Mouse (Mus musculus) embryonic facial prominence, embryonic 11.5 days (tissue): ENCODE results near the gene Sumo3. TPM values are rescaled to one million over a fixed set of nuclear protein-coding genes. Genes with fewer than 3 reads are reported as not detected.

Source experiments
- ATAC-seq: fragments of 200-750 bp; cut with Nextera tagmentation; replicated peaks from 2 replicates; pipeline ENCODE4 v1.8.0; 2017; ENCODE audit warnings: low read depth; ENCODE audit not compliant: insufficient number of reproducible peaks, low FRiP score, low TSS enrichment
- DNase-seq: peaks from one replicate; pipeline ENCODE4 v3.0.0-alpha.2; 2015; ENCODE audit warnings: low spot score
- H3K27ac ChIP-seq: fragments of 300-500 bp; sonication (generic); replicated peaks from 2 replicates; pipeline ENCODE4 v1.5.1; 2014; ENCODE audit warnings: mild to moderate bottlenecking, low read depth, low read length, control low read depth
- H3K27me3 ChIP-seq: fragments of 300-500 bp; sonication (generic); 2 replicates; pipeline ENCODE4 v1.6.1; 2014; ENCODE audit warnings: mild to moderate bottlenecking, low read length, moderate library complexity, mixed read lengths; ENCODE audit not compliant: control insufficient read depth, insufficient read depth
- H3K36me3 ChIP-seq: fragments of 300-500 bp; sonication (generic); replicated peaks from 2 replicates; pipeline ENCODE4 v1.6.1; 2014; ENCODE audit warnings: low read depth, mild to moderate bottlenecking, low read length, moderate library complexity, mixed read lengths; ENCODE audit not compliant: control insufficient read depth, insufficient read depth
- H3K4me1 ChIP-seq: fragments of 300-500 bp; sonication (generic); 2 replicates; pipeline ENCODE4 v1.6.1; 2014; ENCODE audit warnings: low read length, mixed read lengths; ENCODE audit not compliant: control insufficient read depth, insufficient read depth
- H3K4me2 ChIP-seq: fragments of 300-500 bp; sonication (generic); 2 replicates; pipeline ENCODE4 v1.6.1; 2014; ENCODE audit warnings: low read depth, mild to moderate bottlenecking, control low read depth, low read length, moderate library complexity
- H3K4me3 ChIP-seq: fragments of 300-500 bp; sonication (generic); 2 replicates; pipeline ENCODE4 v1.5.1; 2014; ENCODE audit warnings: low read depth, low read length, control low read depth
- H3K9ac ChIP-seq: fragments of 300-500 bp; sonication (generic); replicated peaks from 2 replicates; pipeline ENCODE4 v1.6.1; 2014; ENCODE audit warnings: mild to moderate bottlenecking, control low read depth, low read length
- H3K9me3 ChIP-seq: fragments of 300-500 bp; sonication (generic); replicated peaks from 2 replicates; pipeline ENCODE4 v1.6.1; 2016; ENCODE audit warnings: mild to moderate bottlenecking, low read length, inconsistent platforms, mixed read lengths; ENCODE audit not compliant: control insufficient read depth
- WGBS: fragments of 180-500 bp; shearing (Covaris S2); extraction: QIAGEN DNeasy Blood & Tissue Kit; methylation state at CpG from one replicate; pipeline ENCODE4 v1.1.7; 2014; 5-methylcytosine and 5-hydroxymethylcytosine counted together
- polyA plus RNA-seq: library from polyadenylated mRNA; unstranded; fragments of >200 nt; fragmentation: Nextera tagmentation; extraction: Ambion mirVana; gene quantifications from 2 replicates; pipeline ENCODE4 v1.2.1, GENCODE M21; 2014

Gene Sumo3
- polyA plus RNA-seq, 1 experiment from 2014 or later: 382 TPM

DNA sequence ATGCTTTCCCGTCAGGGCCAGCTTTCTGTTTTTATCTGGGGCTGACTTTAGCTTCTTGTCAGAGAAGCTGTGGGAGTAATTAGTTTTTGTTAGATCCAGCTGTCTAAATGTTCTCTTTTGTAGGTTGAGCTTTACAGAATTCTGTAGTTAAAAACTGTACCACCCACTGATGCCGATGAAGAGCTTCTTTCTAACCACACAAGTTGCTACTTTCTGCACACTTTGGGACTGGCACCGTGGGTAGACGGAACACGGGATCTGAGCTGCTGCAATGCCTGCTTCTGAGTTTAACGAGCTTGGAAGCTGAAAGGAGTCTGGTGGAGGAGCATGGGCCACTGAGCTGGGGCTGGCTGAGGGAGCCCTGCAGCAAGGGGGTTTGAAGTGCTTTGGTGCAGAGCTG, 14.4 kb upstream of the Sumo3 start:
- no peaks in the 10 kb centered on the region for H3K9me3 ChIP-seq
- no peak overlapping the region for H3K4me3 ChIP-seq
- H3K4me1 ChIP-seq: no peaks in the 10 kb centered on the region
- H3K27ac ChIP-seq: no peak overlapping the region
- H3K27me3 ChIP-seq: no peaks in the 10 kb centered on the region
- peaks cover 7% of the 10 kb centered on the region for H3K36me3 ChIP-seq
- no peak overlapping the region for H3K4me2 ChIP-seq
- H3K9ac ChIP-seq: no peak overlapping the region
- DNase-seq: no peak
- ATAC-seq: no peak
- 78% methylated on average over 6 of the region's 6 CpGs for WGBS

DNA sequence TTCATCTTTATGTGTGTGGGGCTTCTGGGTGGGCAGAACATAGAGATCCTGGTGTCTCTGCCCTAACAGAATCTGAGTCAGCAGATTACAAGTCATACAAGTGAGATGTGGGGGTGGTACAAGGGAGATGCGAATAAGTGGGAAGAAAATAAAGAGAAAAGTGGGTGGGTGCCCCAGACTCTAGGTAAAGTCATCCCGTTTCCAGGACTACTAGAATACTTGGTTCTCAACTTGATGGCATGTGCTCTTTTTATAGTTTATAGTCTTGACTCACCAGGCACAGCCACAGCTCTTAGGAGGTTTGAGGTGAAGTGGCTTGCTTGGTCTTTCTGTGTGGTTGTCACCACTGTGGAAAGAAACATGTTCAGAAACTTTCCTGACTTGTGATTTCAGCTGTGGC, 9.8 kb upstream of the Sumo3 start:
- no peaks in the 10 kb centered on the region for H3K9me3 ChIP-seq
- DNase-seq (no peak), ATAC-seq (no peak)
- peaks cover 7% of the 10 kb centered on the region for H3K36me3 ChIP-seq
- no peak overlapping the region for H3K4me3 ChIP-seq
- no peak overlapping the region for H3K9ac ChIP-seq
- no peaks in the 10 kb centered on the region for H3K4me1 ChIP-seq
- H3K4me2 ChIP-seq: no peak overlapping the region
- H3K27me3 ChIP-seq: no peaks in the 10 kb centered on the region
- 96% methylated on average over 2 of the region's 2 CpGs for WGBS
- no peak overlapping the region for H3K27ac ChIP-seq

- ATAC-seq: no peak
Measured at GRCm38 (mm10) chr10:77603021-77603420, 2.9 kb upstream of the Sumo3 start.

GRCm38 (mm10) chr10:77604111-77604510, 1.8 kb upstream of the Sumo3 start:
- Histone ChIP-seq H3K4me2 (no peak overlapping the region), H3K9ac (no peak overlapping the region), H3K27ac (no peak overlapping the region), H3K4me3 (no peak overlapping the region), H3K27me3 (no peaks in the 10 kb centered on the region), H3K9me3 (no peaks in the 10 kb centered on the region), H3K36me3 (no peaks in the 10 kb centered on the region), H3K4me1 (no peaks in the 10 kb centered on the region)
- DNase-seq (no peak), ATAC-seq (no peak)
- WGBS: 88% methylated on average over 6 of the region's 6 CpGs

More at GRCm38 (mm10) chr10:77603021-77603420, 2.9 kb upstream of the Sumo3 start:
- no peak overlapping the region for H3K4me2 ChIP-seq
- no peaks in the 10 kb centered on the region for H3K4me1 ChIP-seq
- H3K4me3 ChIP-seq: no peak overlapping the region
- H3K9ac ChIP-seq: no peak overlapping the region
- WGBS: 58% methylated on average over 4 of the region's 4 CpGs
- H3K27me3 ChIP-seq: no peaks in the 10 kb centered on the region
- no peaks in the 10 kb centered on the region for H3K9me3 ChIP-seq
- no peaks in the 10 kb centered on the region for H3K36me3 ChIP-seq
- no peak for DNase-seq
- H3K27ac ChIP-seq: no peak overlapping the region

GRCm38 (mm10) chr10:77604958-77605357, 939 bp upstream of the Sumo3 start:
- Histone ChIP-seq H3K27me3 (no peaks in the 10 kb centered on the region), H3K27ac (no peak overlapping the region), H3K4me3 (no peak overlapping the region), H3K36me3 (no peaks in the 10 kb centered on the region; the same call in 1 of the 2 replicates), H3K9me3 (no peaks in the 10 kb centered on the region), H3K4me2 (no peak overlapping the region), H3K4me1 (no peaks in the 10 kb centered on the region), H3K9ac (no peak overlapping the region)
- ATAC-seq (no peak), DNase-seq (no peak)
- 91% methylated on average over 5 of the region's 5 CpGs for WGBS

- Histone ChIP-seq H3K4me1 (no peaks in the 10 kb centered on the region), H3K9me3 (no peaks in the 10 kb centered on the region), H3K4me3 (peak overlapping the region; percentile 74), H3K4me2 (no peak overlapping the region; the same call in 1 of the 2 replicates), H3K27ac (peak overlapping the region; percentile 76; the same call in 1 of the 2 replicates), H3K36me3 (no peaks in the 10 kb centered on the region; the same call in none of the 2 replicates), H3K9ac (peak overlapping the region; percentile 88), H3K27me3 (no peaks in the 10 kb centered on the region)
- WGBS: 56% methylated on average over 1 of the region's 1 CpGs
- ATAC-seq (no peak), DNase-seq (peak; percentile 57)
Measured at GRCm38 (mm10) chr10:77605368-77605767, 529 bp upstream of the Sumo3 start.

GRCm38 (mm10) chr10:77606855-77607254, 958 bp downstream of the Sumo3 start:
- Histone ChIP-seq H3K9ac (peak overlapping the region; percentile 88), H3K27ac (0 out of 2 replicates have a peak overlapping the region, but pooled peaks have one; percentile 4), H3K9me3 (no peaks in the 10 kb centered on the region), H3K4me2 (peak overlapping the region; percentile 73), H3K4me1 (no peaks in the 10 kb centered on the region), H3K4me3 (peak overlapping the region; percentile 74), H3K36me3 (peaks cover 7% of the 10 kb centered on the region), H3K27me3 (no peaks in the 10 kb centered on the region)
- ATAC-seq: no peak; the same call in 1 of the 2 replicates
- 49% methylated on average over 7 of the region's 7 CpGs for WGBS
- DNase-seq: no peak

DNA sequence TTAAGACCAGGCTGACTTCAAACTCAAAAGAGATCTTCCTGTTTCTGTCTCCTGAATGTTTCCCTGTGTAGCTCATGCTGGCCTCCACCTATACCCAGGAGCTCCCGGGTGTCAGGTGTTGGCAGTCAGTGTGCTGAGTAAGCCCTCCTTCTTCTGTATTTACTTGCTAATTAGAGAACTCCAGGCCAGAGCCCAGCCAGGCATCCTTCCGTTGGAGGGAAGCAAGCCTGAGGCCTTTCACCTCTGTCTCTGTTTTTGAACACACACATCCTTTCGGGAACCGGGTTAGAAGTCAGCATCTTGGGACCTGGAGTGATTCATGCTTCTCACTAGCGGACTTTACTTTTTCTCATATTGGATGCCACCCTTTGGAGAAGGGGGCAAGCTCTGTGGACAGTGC, 1.5 kb downstream of the Sumo3 start:
- no peak for DNase-seq
- Histone ChIP-seq H3K9ac (no peak overlapping the region), H3K4me2 (peak overlapping the region; percentile 73), H3K36me3 (peaks cover 7% of the 10 kb centered on the region), H3K27me3 (no peaks in the 10 kb centered on the region), H3K9me3 (no peaks in the 10 kb centered on the region), H3K27ac (no peak overlapping the region), H3K4me3 (peak overlapping the region; percentile 74; the same call in 1 of the 2 replicates), H3K4me1 (no peaks in the 10 kb centered on the region)
- 63% methylated on average over 5 of the region's 5 CpGs for WGBS
- ATAC-seq: no peak
